Mouse (Mus musculus): ENCODE results near the gene Tceal8. TPM values are rescaled to one million over a fixed set of nuclear protein-coding genes. Genes with fewer than 3 reads are reported as not detected.
A peak's percentile ranks its signal among the peaks of the same experiment; 100 is the strongest.
"Not testable (repeated sequence)": the region's sequence is repeated elsewhere in the genome, so short reads cannot be mapped to it uniquely, and the experiment has no call there.

Tceal8 gene
- polyA plus RNA-seq, 1 experiment, result 3.4 TPM

DNA sequence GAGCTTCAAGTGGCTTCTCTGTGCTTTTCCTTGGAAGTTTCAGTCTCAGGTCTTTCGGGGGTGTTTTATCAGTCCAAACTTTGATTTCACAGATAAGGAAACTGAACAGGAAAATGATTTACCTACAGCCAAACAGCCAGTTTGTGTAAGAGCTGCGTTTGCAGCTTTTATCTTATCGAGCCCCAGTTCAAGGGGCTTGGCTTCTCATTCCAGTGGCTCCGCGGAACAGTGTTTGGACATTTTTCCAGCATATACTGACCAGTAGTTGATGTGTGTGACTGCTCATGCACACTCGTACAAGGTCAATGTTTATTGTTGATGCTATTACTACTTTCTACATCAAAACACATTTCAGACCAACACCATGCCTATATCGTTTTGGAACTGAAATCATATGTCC, 27.9 kb downstream of the Tceal8 start:
- TF ChIP-seq GATA1 (IDR thresholded peaks at IDR 0.05; ENCODE audit: low read length), result no peak

DNA sequence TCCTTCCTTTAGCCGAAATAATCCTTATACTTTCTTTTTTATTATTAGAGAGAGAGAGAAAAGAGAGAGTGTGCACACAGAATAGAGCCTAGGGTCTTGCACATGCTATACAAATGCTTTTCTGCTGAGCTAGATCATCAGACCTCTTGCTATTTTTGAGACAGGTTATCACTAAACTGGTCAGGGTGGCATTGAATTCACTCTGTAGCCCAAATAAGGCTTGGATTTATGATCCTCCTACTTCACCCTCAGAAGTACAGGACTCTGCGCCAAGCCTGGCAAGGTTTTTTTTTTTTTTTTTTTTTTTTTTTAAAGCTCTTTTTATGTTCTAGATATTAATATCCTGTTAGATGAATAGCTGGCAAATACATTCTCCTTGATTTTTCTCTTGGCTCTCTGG, 28.4 kb downstream of the Tceal8 start:
- TF ChIP-seq GATA1 (IDR thresholded peaks at IDR 0.05; ENCODE audit: low read length), result no peak

DNA sequence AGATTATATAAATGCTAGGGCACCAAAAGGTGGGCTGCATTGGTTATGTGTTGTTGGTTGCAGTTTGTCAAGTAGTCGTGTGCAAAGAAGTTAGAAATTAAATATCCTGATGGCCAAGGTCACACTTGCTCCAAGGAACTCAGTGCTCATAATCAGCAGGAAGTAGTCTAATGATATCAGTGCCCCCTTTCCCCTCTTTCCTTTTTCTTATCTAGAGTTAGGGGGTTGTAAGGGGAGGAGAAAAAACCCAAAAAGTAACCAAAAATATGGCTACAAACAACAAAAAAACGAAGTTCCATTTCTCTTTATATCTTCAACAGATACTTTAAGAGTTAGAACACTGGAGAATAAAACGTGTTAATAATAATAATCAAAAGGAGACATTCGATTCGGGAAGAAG, 30.8 kb downstream of the Tceal8 start:
- TF ChIP-seq GATA1 (IDR thresholded peaks at IDR 0.05; ENCODE audit: low read length), result no peak

DNA sequence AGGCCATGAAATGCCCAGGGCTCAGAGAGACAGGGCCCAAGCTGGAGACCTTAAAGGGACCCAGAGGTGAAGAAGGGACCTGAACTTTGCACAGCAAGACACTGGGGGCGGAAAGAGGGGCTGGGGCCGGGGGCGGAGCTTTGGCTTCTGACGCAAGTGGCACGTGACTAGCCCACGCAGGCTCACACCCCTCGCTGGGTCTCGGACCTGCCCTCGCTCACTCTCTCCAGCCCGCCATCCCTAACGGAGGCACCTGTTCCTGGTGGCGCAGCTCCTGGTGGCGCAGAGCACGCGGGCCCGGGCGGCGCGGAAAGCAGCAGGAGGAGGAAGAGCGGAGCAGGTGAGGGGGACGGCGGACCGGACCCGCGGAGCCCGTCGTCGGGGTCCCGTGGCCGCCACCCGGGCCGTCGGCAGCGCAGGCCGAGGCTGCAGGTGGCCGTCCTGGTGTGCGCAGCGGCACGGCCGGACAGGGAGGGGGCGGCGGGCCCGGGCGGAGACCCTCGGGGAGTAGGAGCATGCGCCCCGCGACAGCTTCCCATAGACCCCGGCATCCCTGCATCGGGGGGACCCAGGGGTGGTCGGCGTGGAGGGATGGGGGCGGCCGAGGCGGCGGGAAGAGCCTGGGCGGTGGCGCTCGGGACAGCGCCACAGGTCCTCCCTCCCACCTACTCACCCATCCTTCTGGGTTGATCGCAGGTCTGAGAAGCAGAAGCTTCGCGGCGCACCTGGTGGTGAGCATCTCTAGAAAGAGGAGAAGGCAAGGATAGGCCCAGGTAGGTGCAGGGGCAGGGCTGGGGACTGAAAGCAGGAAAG, 33.1 kb downstream of the Tceal8 start, which contains the start of gene Bex4:
Gene Bex4 (plus strand): TSS at position 170 of the 813 bp plus-strand sequence.
- not testable (repeated sequence) for TF ChIP-seq GATA1 (IDR thresholded peaks at IDR 0.05; ENCODE audit: low read length)

DNA sequence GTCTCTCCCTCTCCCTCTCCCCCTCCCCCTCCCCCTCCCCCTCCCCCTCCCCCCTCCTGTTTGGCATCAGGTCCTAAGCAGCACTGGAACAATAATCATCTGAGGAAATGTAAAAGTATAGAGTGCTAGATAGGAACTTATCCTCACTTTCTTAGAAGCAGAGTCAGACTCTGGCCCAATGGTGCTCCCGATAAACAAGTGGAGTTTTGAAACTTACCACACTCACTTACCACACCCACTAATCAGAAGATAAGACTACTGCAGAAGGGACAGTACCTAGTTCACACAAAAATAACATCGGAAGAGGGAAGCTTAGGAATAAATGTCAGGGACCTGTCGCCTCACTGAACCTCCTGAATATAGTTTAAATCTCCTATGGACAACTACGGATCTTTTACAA, 36.6 kb downstream of the Tceal8 start:
- peak; percentile 39 for TF ChIP-seq GATA1 (IDR thresholded peaks at IDR 0.05; ENCODE audit: low read length)

DNA sequence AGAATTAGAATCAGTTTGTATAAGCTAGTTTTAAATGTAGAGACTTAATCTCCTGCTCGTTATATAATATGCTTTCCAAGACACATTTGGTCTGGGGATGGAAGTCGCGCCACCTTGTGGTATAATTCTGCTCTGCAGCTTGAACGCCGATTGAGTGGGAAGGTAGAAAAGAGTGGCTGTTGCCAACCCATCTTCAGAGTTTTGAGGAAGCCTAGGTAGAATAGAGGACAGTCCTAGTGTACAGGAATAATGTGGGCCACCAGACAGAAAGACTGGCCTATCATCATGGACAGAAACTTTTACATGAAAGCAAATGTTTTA, 44.4 kb downstream of the Tceal8 start:
- TF ChIP-seq GATA1 (IDR thresholded peaks at IDR 0.05; ENCODE audit: low read length), result no peak

DNA sequence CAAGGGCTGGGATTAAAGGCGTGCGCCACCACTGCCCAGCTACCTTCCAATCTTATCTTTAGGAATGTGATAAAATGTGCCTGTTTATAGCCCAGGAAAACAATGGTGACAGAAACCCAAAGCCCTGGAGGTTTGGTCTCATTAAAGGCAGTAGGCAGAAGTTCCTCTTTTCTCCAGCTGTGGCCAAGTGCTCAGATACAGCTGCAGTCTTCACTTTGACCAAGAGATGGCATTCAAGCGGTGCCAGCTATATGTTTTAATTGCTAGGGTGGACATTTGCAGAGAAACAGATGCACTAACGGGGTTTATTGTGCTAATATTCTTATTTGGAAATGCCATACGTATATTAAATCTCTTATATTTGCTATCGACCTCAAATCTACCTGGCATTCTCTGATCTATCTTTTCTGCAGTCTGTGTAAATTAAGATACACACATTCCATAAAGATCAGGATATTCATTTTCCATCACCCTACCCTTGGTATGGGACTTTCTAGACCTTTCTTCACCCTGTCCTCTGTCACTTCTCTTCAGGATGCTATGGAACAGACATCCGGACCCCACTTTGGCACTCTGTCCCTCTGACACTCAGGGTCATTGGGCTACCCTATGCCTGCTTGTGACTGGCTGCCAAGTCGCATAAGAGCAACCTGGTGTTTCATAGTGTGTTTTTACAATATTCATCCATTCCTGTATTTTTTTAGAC, 45.0 kb downstream of the Tceal8 start:
- TF ChIP-seq GATA1 (IDR thresholded peaks at IDR 0.05; ENCODE audit: low read length), result no peak

Other genes with a start within 250 kb of the Tceal8 start
- gene Arxes2, start 178.5 kb downstream of the Tceal8 start, polyA plus RNA-seq (2012), result 7.4 and 7.5 TPM in 2 replicates
- gene Arxes1, start 139.0 kb downstream of the Tceal8 start, polyA plus RNA-seq (2012), result not detected in 2 replicates
- gene Bex2, start 104.1 kb downstream of the Tceal8 start, polyA plus RNA-seq (2012), result 0.17 TPM in 1 of 2 replicates, not detected in the other
- not detected in 2 replicates for gene Nxf3, start 87.1 kb downstream of the Tceal8 start, polyA plus RNA-seq (2012)
- gene Bex4, start 33.3 kb downstream of the Tceal8 start, polyA plus RNA-seq (2012), result not detected in 2 replicates
- 0.30 and 0.37 TPM in 2 replicates for gene Tceal5, start 31.5 kb upstream of the Tceal8 start, polyA plus RNA-seq (2012)
- not detected in 2 replicates for gene Tceal7, start 42.4 kb upstream of the Tceal8 start, polyA plus RNA-seq (2012)
- not detected in 2 replicates for gene Bex1, start 43.2 kb upstream of the Tceal8 start, polyA plus RNA-seq (2012)
- gene Tceal9, start 72.7 kb upstream of the Tceal8 start, polyA plus RNA-seq (2012), result 66.1 and 78.6 TPM in 2 replicates
- 460 and 610 TPM in 2 replicates for gene Bex3, start 97.9 kb upstream of the Tceal8 start, polyA plus RNA-seq (2012)